Mouse (Mus musculus): ENCODE measurements around the gene Hist2h2aa2. TPM values are rescaled to one million over a fixed set of nuclear protein-coding genes. Genes with fewer than 3 reads are reported as not detected.
A peak's percentile ranks its signal among the peaks of the same experiment; 100 is the strongest.
"Not testable (repeated sequence)": the region's sequence is repeated elsewhere in the genome, so short reads cannot be mapped to it uniquely, and the experiment has no call there.

The Hist2h2aa2 gene
- total RNA-seq (2022), result 100 to 1,000 TPM; 190 to 245 (median 229) TPM

- DNase-seq (ENCODE audit: low spot score in 2 of 2), result peak; percentile 92 to 100
Measured at GRCm38 (mm10) chr3:96239949-96240798, at the start of gene Hist2h2aa2. Gene Hist2h2aa2 (minus strand): TSS chr3:96240276.

- no peak for DNase-seq (ENCODE audit: low spot score in 2 of 2)
Measured at GRCm38 (mm10) chr3:96289201-96289600, 49.1 kb upstream of the Hist2h2aa2 start.

GRCm38 (mm10) chr3:96287334-96287733 lies 47.3 kb upstream of the Hist2h2aa2 start:
- DNase-seq (ENCODE audit: low spot score in 2 of 2), result not testable (repeated sequence)

DNA sequence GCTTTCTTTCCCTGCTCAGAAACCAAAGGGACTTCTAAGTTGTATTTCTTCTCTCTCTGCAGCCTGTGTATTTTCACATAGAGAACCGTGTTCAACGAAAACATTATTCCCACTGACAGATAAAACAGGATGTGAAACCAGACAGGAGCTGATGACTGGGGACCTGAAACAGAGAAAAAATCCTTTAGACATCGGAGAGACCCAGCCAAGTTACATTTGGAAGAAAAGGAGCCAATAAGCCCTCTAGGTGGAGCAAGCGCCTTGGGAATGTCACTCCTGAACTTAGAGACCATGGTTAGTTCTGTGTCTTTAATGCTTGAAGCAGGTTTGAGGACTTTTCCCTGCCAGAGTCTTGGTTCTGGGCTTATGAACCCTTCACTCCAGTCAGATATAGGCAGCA lies 44.4 kb upstream of the Hist2h2aa2 start:
- DNase-seq (ENCODE audit: low spot score in 2 of 2), result no peak

- DNase-seq (ENCODE audit: low spot score in 2 of 2), result no peak
Measured at GRCm38 (mm10) chr3:96280660-96281059, 40.6 kb upstream of the Hist2h2aa2 start.

DNA sequence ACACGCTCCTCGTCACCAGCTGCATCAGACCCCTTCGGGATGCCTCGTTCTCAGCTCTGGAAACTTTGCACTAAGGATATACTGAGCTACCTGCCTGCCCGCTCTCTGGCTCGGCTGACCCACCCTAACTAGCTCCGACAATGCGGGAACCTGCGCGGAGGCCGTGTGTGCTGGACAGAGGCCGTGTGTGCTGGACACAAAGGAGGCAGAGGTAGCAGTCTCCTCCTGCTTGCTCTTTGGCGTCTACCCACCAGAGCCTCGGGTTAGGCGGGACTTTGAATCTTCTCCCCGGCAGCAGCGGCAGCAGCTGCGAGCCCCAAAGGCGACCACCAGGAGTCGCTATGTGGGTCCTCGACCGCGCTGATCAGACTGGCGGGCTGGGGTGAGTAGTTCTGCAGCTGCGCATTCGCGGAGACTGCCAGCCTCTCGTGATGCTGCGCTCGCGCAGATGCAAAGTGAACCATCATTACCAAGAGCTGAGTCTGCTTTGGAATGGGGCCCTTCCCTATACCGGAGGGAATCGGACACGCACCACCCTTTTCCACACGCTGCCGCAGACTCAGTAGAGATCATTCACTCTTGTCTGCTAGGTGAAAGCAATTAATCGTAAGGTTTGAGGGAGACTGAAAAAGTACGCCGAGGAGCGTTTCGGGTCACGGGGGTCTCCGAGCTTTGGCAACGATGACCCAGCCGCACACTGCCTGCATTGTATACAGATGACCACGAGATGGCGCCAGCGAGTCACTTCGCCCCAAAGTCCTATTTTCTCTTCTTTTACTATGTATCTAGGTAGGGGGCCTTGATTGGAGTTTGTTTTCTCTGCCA lies 37.9 kb upstream of the Hist2h2aa2 start:
- DNase-seq (ENCODE audit: low spot score in 2 of 2), result peak; percentile 85 to 93

GRCm38 (mm10) chr3:96277428-96277799 lies 37.3 kb upstream of the Hist2h2aa2 start:
- peak in 1 of 2 experiments; percentile 72 for DNase-seq (ENCODE audit: low spot score in 2 of 2)

GRCm38 (mm10) chr3:96273591-96274465 lies 33.8 kb upstream of the Hist2h2aa2 start:
- no peak for DNase-seq (ENCODE audit: low spot score in 2 of 2)

- DNase-seq (ENCODE audit: low spot score in 2 of 2), result peak; percentile 96 to 97
Measured at GRCm38 (mm10) chr3:96269511-96270474, 29.7 kb upstream of the Hist2h2aa2 start, which contains the start of gene Hist2h2bb. Gene Hist2h2bb (plus strand): TSS chr3:96269752.

GRCm38 (mm10) chr3:96268776-96269378 lies 28.8 kb upstream of the Hist2h2aa2 start:
- not testable (repeated sequence) for DNase-seq (ENCODE audit: low spot score in 2 of 2)

- peak; percentile 74 to 84 for DNase-seq (ENCODE audit: low spot score in 2 of 2)
Measured at GRCm38 (mm10) chr3:96268051-96268775, 28.1 kb upstream of the Hist2h2aa2 start, which contains the start of gene Hist2h3b. Gene Hist2h3b (plus strand): TSS chr3:96268654.

DNA sequence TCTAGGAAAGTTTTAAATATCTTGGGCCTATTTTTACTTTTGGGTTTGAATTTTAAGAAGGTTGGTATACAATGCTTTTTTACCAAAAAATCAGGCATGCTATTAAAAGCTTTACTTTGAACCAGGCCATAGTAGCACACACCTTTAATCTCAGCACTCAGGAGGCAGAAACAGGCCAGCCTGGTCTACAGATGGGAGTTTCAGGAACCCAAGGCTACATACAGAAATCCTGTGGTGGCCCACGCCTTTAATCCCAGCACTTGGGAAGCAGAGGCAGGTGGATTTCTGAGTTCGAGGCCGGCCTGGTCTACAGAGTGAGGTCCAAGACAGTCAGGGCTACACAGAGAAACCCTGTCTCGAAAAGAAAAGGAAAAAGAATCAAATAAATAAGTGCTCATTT lies 27.5 kb upstream of the Hist2h2aa2 start:
- no peak for DNase-seq (ENCODE audit: low spot score in 2 of 2)

- DNase-seq (ENCODE audit: low spot score in 2 of 2), result no peak
Measured at GRCm38 (mm10) chr3:96266132-96266710, 26.1 kb upstream of the Hist2h2aa2 start.

GRCm38 (mm10) chr3:96264404-96264949 lies 24.4 kb upstream of the Hist2h2aa2 start:
- DNase-seq (ENCODE audit: low spot score in 2 of 2), result no peak

DNA sequence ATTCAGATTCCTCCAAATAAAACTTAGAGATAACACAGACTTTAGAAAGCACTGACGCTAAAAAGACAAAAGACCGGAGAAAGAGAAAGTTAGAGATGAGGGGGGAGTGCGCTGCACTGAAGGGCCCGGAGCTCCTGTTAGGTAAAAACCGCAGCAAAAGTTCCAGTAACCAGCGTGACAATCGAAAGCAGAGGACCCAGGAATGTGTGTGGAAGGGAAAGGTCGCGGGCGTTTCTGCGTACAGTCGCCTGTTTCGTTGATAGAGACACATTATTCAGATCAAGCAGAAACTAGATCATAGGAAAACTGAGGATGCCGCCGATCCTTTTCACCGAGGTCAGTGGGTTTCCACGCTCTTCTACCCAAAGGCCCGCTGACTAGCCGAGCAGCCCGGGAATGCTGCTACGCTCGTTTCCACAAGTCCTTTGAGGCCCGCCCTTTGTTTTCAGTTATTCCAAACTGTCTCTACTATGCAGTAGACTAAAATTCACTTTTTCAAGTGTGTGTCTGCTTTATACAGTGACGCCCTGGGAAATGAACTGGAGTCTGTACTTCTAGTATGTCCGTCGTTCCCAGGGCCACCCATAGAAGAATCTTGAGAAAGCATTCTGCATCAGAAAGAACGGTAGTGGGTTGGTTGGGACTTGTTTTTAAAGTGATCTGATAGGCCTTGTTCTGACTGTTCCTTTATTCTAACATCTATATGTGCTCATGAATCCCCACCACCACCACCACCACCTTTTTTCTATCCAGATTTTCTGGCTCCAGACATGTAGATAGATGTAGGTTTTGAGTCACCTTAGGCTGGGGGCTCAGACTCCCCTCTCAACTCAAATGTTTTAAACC lies 23.7 kb upstream of the Hist2h2aa2 start:
- peak in 1 of 2 experiments; percentile 39 for DNase-seq (ENCODE audit: low spot score in 2 of 2)

DNA sequence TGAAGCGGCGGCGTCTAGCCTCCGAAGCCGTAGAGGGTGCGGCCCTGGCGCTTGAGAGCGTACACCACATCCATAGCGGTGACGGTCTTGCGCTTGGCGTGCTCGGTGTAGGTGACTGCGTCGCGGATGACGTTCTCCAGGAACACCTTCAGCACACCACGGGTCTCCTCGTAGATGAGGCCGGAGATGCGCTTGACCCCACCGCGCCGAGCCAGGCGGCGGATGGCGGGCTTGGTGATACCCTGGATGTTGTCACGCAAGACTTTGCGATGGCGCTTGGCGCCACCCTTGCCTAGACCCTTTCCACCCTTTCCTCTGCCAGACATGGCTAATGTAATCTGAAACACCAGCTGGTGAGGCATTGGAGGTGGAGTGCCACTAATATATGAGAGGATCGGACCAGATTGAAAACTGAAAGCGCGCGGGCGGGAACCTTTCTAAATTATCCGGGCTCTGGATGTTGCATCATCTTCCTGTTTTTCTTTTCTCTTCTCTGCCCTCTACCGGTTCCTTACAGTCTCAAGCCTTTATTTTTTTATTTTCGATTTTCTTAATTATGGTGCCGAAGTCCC lies 23.0 kb upstream of the Hist2h2aa2 start, which contains the start of gene Hist2h4:
TSS of gene Hist2h4 (minus strand) at position 333 of the 572 bp plus-strand sequence.
- DNase-seq (ENCODE audit: low spot score in 2 of 2), result peak; percentile 96 to 99
